Mouse (Mus musculus) neural tube, embryonic 10.5 days (tissue): ENCODE measurements around the gene Bloc1s1.

Experiments used
- DNase-seq: peaks from one replicate; pipeline ENCODE4 v3.0.0-alpha.2; 2017; ENCODE audit warnings: low spot score; ENCODE audit errors: extremely low spot score

Bloc1s1 gene

GRCm38 (mm10) chr10:128870341-128870740 lies 53.5 kb downstream of the Bloc1s1 start:
- no peak for DNase-seq
